Mouse (Mus musculus) spleen, postnatal 10 days (tissue): ENCODE results near the gene Cst12.
"Not testable (repeated sequence)": the region's sequence is repeated elsewhere in the genome, so short reads cannot be mapped to it uniquely, and the experiment has no call there.

ENCODE experiments used
- DNase-seq, 2 experiments: peaks; one replicate each; pipeline ENCODE4 v3.0.0; 2021 to 2022; ENCODE audit warnings: low spot score in 2 of 2

Cst12 gene

DNA sequence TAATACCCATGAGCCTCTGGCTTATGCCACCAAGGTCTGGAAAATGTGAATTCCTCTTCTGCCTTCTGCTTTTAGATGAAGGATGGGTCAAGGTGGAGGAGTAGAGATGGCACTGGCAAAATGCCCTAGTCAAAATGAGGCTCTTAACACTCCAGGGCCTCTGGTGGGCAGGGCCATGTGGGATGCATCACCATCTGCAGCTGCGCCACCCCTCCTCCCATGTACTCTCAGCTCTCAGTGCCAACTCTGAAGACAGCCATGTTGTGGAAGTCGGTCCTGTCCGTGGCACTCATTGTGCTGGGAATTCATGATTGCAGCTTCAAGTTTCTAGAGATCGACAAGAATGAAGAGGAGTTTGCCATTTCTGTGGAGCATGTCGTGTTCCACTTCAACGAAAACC is at the start of gene Cst12:
Gene Cst12 (plus strand): TSS at position 220 of the 400 bp plus-strand sequence.
- no peak for DNase-seq

- no peak for DNase-seq
Measured at GRCm38 (mm10) chr2:148743001-148743400, 46.2 kb upstream of the Cst12 start.

GRCm38 (mm10) chr2:148743846-148744407 is 45.2 kb upstream of the Cst12 start:
- no peak for DNase-seq

- DNase-seq: no peak
Measured at GRCm38 (mm10) chr2:148750058-148750457, 39.1 kb upstream of the Cst12 start, which contains the start of gene Cstl1. Cstl1 (plus strand) TSS chr2:148750358.

DNA sequence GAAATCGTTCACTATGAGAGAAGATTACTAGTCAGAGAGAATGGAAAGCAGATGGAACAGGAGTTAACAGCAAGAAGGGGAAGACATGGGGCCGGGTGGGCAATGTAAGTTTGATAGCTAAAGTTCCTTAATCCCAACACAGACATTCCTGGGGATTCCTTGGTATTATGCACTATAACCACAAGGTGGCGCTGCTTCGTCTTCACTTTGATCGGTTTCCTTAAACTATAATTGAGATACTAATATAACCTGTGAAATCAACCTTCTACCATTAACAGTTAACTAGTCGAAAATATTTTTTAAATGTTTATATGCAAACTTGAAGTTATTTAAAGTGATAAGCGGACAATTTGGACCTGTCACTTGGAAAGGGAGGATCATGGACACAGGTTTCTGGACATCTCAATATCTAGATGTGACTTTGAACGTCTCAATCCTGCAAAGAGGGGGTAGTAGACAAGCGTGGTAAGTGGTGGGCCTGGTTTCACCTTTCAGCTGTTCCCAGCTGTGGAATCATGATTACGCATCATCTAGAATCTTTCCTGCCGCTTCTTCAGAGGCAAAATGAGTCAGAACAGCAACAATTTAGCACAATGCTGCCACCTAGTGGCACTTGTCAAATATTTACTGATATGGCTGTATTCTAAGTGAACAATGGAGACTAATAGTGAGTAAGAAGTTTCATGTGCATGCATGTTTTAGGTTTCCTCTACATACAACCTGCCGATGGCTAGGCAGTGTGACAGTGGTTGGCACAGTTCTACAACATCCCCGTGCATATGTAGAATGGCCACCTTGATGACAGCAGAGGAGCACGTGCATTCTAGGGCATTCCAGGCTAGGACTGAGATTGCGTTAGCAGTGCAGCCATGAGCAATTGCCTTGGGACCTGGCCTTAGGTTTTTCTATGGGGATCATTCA is 37.0 kb upstream of the Cst12 start:
- DNase-seq: peak; percentile 47 to 73

DNA sequence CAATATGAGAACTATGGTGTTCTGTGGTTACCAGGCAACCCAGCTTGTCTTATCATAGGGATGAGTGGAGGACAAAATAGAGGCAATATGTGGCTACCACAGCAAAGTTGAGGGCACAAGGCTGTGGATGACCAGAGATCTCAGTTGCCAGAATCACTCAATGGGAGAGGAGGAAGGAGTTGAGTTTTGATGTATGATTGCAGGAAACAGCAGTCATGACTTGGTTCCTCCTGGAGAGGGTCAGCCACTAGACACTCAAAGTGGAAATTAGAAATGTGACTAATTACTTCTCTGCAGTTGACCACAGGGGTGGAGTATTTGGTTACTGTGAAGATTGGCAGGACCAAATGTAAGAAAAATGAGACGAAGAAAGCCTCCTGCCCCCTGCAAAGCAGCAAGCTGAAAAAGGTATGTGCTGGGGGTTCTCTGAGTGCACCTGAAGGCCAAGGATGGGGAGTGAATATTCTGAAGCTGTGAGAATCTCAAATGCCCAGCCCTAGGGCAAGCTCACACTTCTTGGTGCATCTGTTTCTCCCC is 34.8 kb upstream of the Cst12 start:
- DNase-seq: no peak

GRCm38 (mm10) chr2:148763648-148764388 is 25.3 kb upstream of the Cst12 start:
- peak in 1 of 2 experiments; percentile 25 for DNase-seq

GRCm38 (mm10) chr2:148771397-148771796 is 17.8 kb upstream of the Cst12 start, which contains the start of gene Cst11:
Cst11 (minus strand) TSS chr2:148771497.
- DNase-seq: not testable (repeated sequence)

DNA sequence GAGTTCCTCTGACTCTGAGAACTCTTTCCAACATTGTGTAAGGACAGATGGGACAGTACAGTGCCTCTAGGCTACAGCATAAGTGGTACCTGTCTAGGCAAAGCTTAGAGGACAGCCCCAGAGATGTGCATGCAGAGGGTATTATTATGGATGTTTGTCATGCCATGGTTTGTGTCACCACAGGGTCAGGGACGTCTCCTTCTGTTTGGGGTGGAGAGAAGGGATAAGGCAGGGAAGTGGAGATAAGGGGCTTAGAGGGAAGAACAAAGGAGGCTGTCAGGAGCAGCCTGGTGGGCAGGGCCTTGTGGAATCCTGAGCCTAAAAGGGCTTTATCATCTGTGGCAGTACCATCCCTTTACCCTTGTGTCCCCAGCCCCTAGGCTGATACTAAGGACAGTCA is 7.5 kb upstream of the Cst12 start, which contains the start of gene 8030411F24Rik:
Gene 8030411F24Rik (plus strand): TSS at position 301 of the 400 bp plus-strand sequence.
- no peak for DNase-seq

GRCm38 (mm10) chr2:148798485-148798884 is 9.3 kb downstream of the Cst12 start, which contains the start of gene Cst8:
Cst8 (plus strand) TSS chr2:148798785.
- DNase-seq: no peak

GRCm38 (mm10) chr2:148801491-148801921 is 12.3 kb downstream of the Cst12 start:
- DNase-seq: no peak

DNA sequence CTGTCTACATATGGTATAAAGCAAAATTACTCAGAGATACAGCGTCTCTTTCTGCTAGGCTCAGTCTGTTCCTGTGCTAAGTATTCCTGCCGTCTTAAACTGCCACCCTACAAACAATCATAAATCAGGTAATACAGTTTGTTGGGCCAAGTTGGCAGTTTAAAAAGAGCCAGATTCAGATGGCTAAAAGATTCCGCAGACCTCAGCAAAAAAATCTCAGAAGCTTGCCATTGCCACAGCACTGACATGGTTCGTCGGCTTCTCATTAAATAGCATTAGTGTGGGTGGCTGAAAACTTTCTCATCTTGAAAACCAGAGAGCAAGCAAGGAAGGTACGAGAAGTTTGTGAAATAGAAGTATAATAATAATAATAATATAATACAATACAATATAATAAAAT is 17.5 kb downstream of the Cst12 start:
- DNase-seq: no peak

GRCm38 (mm10) chr2:148819909-148820308 is 30.7 kb downstream of the Cst12 start, which contains the start of gene Cst13:
Cst13 (plus strand) TSS chr2:148820081.
- DNase-seq: no peak

DNA sequence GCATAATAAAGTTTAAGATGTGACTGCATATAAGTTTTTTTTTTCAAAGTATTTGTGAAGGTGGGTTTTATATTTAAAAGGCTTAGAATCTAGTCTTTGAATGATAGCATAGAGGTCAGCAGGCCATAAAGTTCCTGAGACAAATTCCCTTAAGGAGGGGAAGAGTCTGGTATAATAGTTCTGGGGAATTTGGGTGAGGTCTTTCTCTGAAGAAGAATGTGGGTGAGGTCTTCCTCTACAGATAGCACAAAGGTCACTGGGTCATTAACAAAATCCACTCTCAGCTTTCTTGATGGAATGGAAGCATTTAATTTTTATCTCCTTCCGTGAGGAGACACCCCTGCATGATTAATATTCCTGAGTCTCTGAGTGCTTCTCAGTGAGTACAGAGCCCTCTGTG is 36.8 kb downstream of the Cst12 start:
- DNase-seq: no peak

GRCm38 (mm10) chr2:148834912-148835311 is 45.8 kb downstream of the Cst12 start, which contains the start of gene Cst9:
Cst9 (plus strand) TSS chr2:148835147.
- no peak for DNase-seq

GRCm38 (mm10) chr2:148838075-148838777 is 49.1 kb downstream of the Cst12 start:
- no peak for DNase-seq

- DNase-seq: no peak
Measured at GRCm38 (mm10) chr2:148839224-148839623, 50.1 kb downstream of the Cst12 start.
